Mouse (Mus musculus) cerebellum, adult 2 months (tissue): ENCODE results near the gene Lgr5. TPM values are rescaled to one million over a fixed set of nuclear protein-coding genes. Genes with fewer than 3 reads are reported as not detected.

Source experiments
- DNase-seq, 2 experiments: peaks; one replicate each; pipeline ENCODE4 v3.0.0; 2021
- H3K27ac ChIP-seq: fragments of 200-500 bp; 2 replicates; pipeline ENCODE4 v1.5.1; 2012; ENCODE audit warnings: low read length, control low read depth, inconsistent platforms; ENCODE audit not compliant: insufficient read depth
- H3K27me3 ChIP-seq: fragments of 200-500 bp; 2 replicates; pipeline ENCODE4 v1.6.1; 2012; ENCODE audit warnings: inconsistent platforms, mild to moderate bottlenecking, low read length, moderate library complexity; ENCODE audit not compliant: control insufficient read depth, insufficient read depth
- H3K4me1 ChIP-seq: fragments of 200-500 bp; 2 replicates; pipeline ENCODE4 v1.6.1; 2011; ENCODE audit warnings: low read length; ENCODE audit not compliant: control insufficient read depth, insufficient read depth
- H3K4me3 ChIP-seq: fragments of 200-500 bp; replicated peaks from 2 replicates; pipeline ENCODE3; 2011; ENCODE audit warnings: mild to moderate bottlenecking, low read depth, low read length, control low read depth; ENCODE audit not compliant: insufficient read depth
- CTCF ChIP-seq: fragments of 200-500 bp; IDR thresholded peaks from 2 replicates; pipeline ENCODE4 v1.5.1; 2011; ENCODE audit warnings: low read depth, mild to moderate bottlenecking, control low read depth, low read length, moderate library complexity, borderline replicate concordance; ENCODE audit not compliant: insufficient read depth
- POLR2A ChIP-seq: fragments of 200-500 bp; IDR thresholded peaks from 2 replicates; pipeline ENCODE4 v1.6.1; 2011; ENCODE audit warnings: low read length, control low read depth, borderline replicate concordance; ENCODE audit not compliant: insufficient read depth
- WGBS: fragments of 180-500 bp; shearing (Covaris S2); methylation state at CpG from one replicate; pipeline ENCODE4 v1.1.7; 2018; 5-methylcytosine and 5-hydroxymethylcytosine counted together
- polyA plus RNA-seq: library from polyadenylated mRNA; depleted of rRNA; stranded (reverse); fragments of >200 nt; gene quantifications from 2 replicates; pipeline ENCODE4 v1.2.3, GENCODE M21; 2012; rRNA removed

The Lgr5 gene
- polyA plus RNA-seq, 1 experiment: 9.2 TPM

DNA sequence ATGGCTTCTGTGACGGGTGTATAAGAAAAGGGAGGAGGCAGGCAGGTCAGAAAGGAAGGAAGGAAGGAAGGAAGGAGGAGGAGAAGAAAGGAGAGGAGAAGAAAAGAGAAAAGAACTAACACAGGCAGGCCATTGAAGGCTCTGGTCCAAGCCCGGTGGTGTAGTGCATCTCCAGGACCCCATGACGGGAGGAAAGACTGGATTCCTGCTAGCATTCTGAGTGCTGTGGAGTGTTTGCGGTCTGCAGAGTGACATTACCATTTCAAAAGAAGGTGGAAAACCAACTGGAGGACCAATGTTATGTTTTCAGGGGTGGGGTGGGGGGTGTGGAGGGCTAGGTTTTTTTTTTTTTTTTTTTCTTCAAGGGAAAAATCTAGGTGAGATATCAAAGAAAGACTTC lies 165.6 kb downstream of the Lgr5 start:
- no peak for DNase-seq
- no peak overlapping the region for H3K4me3 ChIP-seq
- H3K27me3 ChIP-seq: no peaks in the 10 kb centered on the region; the same call in 1 of the 2 replicates
- no peaks in the 10 kb centered on the region for H3K4me1 ChIP-seq
- TF ChIP-seq POLR2A (no peak), CTCF (no peak)
- 78% methylated on average over 4 of the region's 4 CpGs for WGBS
- no peak overlapping the region for H3K27ac ChIP-seq

DNA sequence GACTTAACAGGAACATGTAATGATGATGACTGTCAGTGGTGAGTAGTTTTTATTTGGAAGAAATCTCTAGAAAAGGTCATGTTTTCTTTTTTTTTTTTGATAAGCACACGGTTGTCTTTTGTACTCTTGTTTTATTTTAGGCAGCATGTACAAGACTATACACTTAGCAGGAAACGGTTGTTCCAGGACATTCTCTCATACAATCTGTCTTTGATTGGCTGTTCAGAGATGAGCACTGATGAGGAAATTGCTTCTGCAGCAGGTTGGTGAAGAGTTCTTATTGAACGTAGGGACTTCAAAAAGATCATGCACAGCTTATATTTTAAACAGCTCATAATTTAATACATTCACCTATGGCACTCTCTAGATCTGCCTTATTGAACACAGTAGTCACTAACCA lies 173.5 kb downstream of the Lgr5 start:
- no peak for DNase-seq
- H3K4me1 ChIP-seq: no peaks in the 10 kb centered on the region
- WGBS: 90% methylated on average over 3 of the region's 3 CpGs
- H3K27me3 ChIP-seq: no peaks in the 10 kb centered on the region
- H3K4me3 ChIP-seq: no peak overlapping the region
- no peak overlapping the region for H3K27ac ChIP-seq
- no peak for TF ChIP-seq CTCF
- TF ChIP-seq POLR2A: no peak

DNA sequence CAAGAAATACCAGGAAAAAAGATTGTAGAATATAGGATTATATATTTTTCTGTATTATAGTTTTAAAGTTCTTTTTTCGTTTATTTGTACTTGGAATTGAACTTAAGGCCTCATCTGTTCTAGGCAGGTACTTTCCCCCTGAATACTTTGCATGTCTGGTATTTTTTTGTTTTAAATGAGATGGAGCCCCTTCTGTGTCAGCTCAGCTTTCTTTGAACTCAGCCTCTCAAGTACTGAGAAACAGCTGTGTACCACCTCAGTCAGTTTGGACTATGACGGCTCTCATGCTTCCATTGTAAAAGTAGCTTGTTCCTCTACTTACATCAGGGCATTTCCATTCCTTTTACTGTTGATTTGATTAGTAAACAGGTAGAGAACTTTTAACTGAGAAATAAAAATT lies 174.1 kb downstream of the Lgr5 start:
- no peak overlapping the region for H3K4me3 ChIP-seq
- H3K27ac ChIP-seq: no peak overlapping the region
- H3K4me1 ChIP-seq: no peaks in the 10 kb centered on the region
- no peaks in the 10 kb centered on the region for H3K27me3 ChIP-seq
- TF ChIP-seq CTCF (no peak), POLR2A (no peak)
- 88% methylated on average over 2 of the region's 2 CpGs for WGBS
- DNase-seq: no peak

DNA sequence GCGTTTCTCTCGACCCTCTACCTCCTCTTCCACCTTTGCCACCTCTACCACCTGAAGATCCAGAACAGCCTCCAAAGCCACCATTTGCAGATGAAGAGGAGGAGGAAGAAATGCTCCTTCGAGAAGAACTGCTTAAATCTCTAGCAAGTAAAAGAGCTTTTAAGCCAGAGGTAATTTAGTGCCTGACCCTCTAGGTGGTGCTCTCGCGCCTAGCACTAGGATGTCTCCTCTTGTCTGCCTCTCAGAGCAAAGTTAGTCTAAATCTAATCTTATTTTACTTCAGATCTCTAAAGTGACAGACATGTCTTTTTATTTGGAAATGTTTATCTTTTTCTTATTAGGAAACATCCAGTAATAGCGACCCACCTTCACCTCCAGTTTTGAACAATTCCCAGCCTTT lies 181.2 kb downstream of the Lgr5 start:
- WGBS: 55% methylated on average over 6 of the region's 6 CpGs
- Histone ChIP-seq H3K27ac (no peak overlapping the region), H3K4me3 (no peak overlapping the region), H3K4me1 (no peaks in the 10 kb centered on the region), H3K27me3 (no peaks in the 10 kb centered on the region)
- peak; percentile 74 for TF ChIP-seq CTCF
- TF ChIP-seq POLR2A: no peak
- DNase-seq: peak; percentile 38 to 54

Other genes starting within 250 kb of the Lgr5 start
- gene Tmem19, start 225.3 kb downstream of the Lgr5 start, polyA plus RNA-seq: 26.6 and 27.1 TPM in 2 replicates
- gene Thap2, start 203.3 kb downstream of the Lgr5 start, polyA plus RNA-seq: 14.6 and 15.1 TPM in 2 replicates
- 94.4 and 98.8 TPM in 2 replicates for gene Zfc3h1, start 202.8 kb downstream of the Lgr5 start, polyA plus RNA-seq
- gene A930009A15Rik, start 17.8 kb downstream of the Lgr5 start, polyA plus RNA-seq: 0.32 and 0.39 TPM in 2 replicates
- 0.20 and 0.49 TPM in 2 replicates for gene Tspan8, start 229.1 kb upstream of the Lgr5 start, polyA plus RNA-seq